Mouse (Mus musculus): Measurements from ENCODE around the gene Zcwpw1.

GRCm38 (mm10) chr5:137775587-137776290 lies 11.9 kb upstream of the Zcwpw1 start:
- TF ChIP-seq POLR2A (IDR thresholded peaks at IDR 0.05; ENCODE audit: borderline replicate concordance, insufficient read depth, low read length) (no peak), CTCF (IDR thresholded peaks at IDR 0.05; ENCODE audit: borderline replicate concordance, insufficient read depth, low read depth, low read length) (no peak)

Measured in cerebellum, adult 2 months (tissue).